Mouse (Mus musculus) left cerebral cortex, postnatal 25 days (tissue): ENCODE measurements around the gene Neurog3. TPM values are rescaled to one million over a fixed set of nuclear protein-coding genes. Genes with fewer than 3 reads are reported as not detected.

Experiments
- total RNA-seq, 2 experiments: library from RNA; stranded (reverse); gene quantifications; 2 replicates each; pipeline ENCODE4 v1.2.3; 2021

The Neurog3 gene
- total RNA-seq, 2 experiments from 2014 or later: not detected

Other genes with a start within 250 kb of the Neurog3 start
- 1 to 10 TPM; 1.1 to 1.3 TPM for gene Col13a1, start 154.0 kb upstream of the Neurog3 start, total RNA-seq
- 10 to 100 TPM; 53.0 to 54.6 TPM for gene Fam241b, start 10.8 kb downstream of the Neurog3 start, total RNA-seq
- gene Tspan15, start 98.2 kb downstream of the Neurog3 start, total RNA-seq: 10 to 100 TPM; 11.1 to 13.7 TPM
- under 1 TPM; 0.16 to 0.18 TPM for gene Tacr2, start 119.3 kb downstream of the Neurog3 start, total RNA-seq
- gene Hk1, start 246.8 kb downstream of the Neurog3 start, total RNA-seq: 100 to 1,000 TPM; 305 to 321 TPM